Mouse (Mus musculus): ENCODE results near the gene Kcnq2. TPM values are rescaled to one million over a fixed set of nuclear protein-coding genes. Genes with fewer than 3 reads are reported as not detected.

Kcnq2 gene
- polyA plus RNA-seq, 1 experiment from 2014 or later: 1.8 TPM

GRCm38 (mm10) chr2:181156248-181157121, 21.4 kb upstream of the Kcnq2 start, which contains the start of gene Eef1a2:
Eef1a2 (minus strand) TSS chr2:181157014.
- H3K36me3 ChIP-seq (replicated peaks): no peaks in the 10 kb centered on the region
- WGBS: 2% methylated on average over 55 of the region's 55 CpGs
- H3K27ac ChIP-seq (replicated peaks): peak within 1 kb of the TSS; percentile 30; the same call in 1 of the 2 replicates
- H3K4me1 ChIP-seq: peaks cover 23% of the 10 kb centered on the region
- DNase-seq (ENCODE audit: low spot score): peak; percentile 41
- peaks cover 74% of the 10 kb centered on the region for H3K27me3 ChIP-seq (replicated peaks; ENCODE audit: low read depth, poor library complexity, severe bottlenecking)
- peak within 1 kb of the TSS; percentile 57 for H3K4me3 ChIP-seq
- H3K9me3 ChIP-seq: no peaks in the 10 kb centered on the region

- 70% methylated on average over 4 of the region's 4 CpGs for WGBS
These were observed 20.7 kb upstream of the Kcnq2 start for GRCm38 (mm10) chr2:181155801-181156200.

GRCm38 (mm10) chr2:181154831-181155415, 19.8 kb upstream of the Kcnq2 start:
- peaks cover 89% of the 10 kb centered on the region for H3K27me3 ChIP-seq (replicated peaks; ENCODE audit: low read depth, poor library complexity, severe bottlenecking)
- no peak overlapping the region for H3K27ac ChIP-seq (replicated peaks)
- no peak for DNase-seq (ENCODE audit: low spot score)
- no peak overlapping the region for H3K4me3 ChIP-seq
- no peaks in the 10 kb centered on the region for H3K36me3 ChIP-seq (replicated peaks)
- H3K4me1 ChIP-seq: peaks cover 20% of the 10 kb centered on the region
- no peaks in the 10 kb centered on the region for H3K9me3 ChIP-seq
- 81% methylated on average over 8 of the region's 8 CpGs for WGBS

More at GRCm38 (mm10) chr2:181155801-181156200, 20.7 kb upstream of the Kcnq2 start:
- H3K9me3 ChIP-seq: no peaks in the 10 kb centered on the region
- no peak for DNase-seq (ENCODE audit: low spot score)
- no peak overlapping the region for H3K27ac ChIP-seq (replicated peaks)
- peaks cover 80% of the 10 kb centered on the region for H3K27me3 ChIP-seq (replicated peaks; ENCODE audit: low read depth, poor library complexity, severe bottlenecking)
- peaks cover 23% of the 10 kb centered on the region for H3K4me1 ChIP-seq
- H3K36me3 ChIP-seq (replicated peaks): no peaks in the 10 kb centered on the region
- H3K4me3 ChIP-seq: no peak overlapping the region

GRCm38 (mm10) chr2:181154361-181154760, 19.3 kb upstream of the Kcnq2 start:
- Histone ChIP-seq H3K27ac (replicated peaks) (no peak overlapping the region), H3K4me1 (peaks cover 15% of the 10 kb centered on the region), H3K4me3 (no peak overlapping the region), H3K9me3 (no peaks in the 10 kb centered on the region), H3K27me3 (replicated peaks; ENCODE audit: low read depth, poor library complexity, severe bottlenecking) (peaks cover 92% of the 10 kb centered on the region), H3K36me3 (replicated peaks) (no peaks in the 10 kb centered on the region)
- no peak for DNase-seq (ENCODE audit: low spot score)
- WGBS: 83% methylated on average over 3 of the region's 3 CpGs

GRCm38 (mm10) chr2:181153837-181154236, 18.7 kb upstream of the Kcnq2 start:
- Histone ChIP-seq H3K4me3 (no peak overlapping the region), H3K9me3 (no peaks in the 10 kb centered on the region), H3K4me1 (peaks cover 13% of the 10 kb centered on the region), H3K27me3 (replicated peaks; ENCODE audit: low read depth, poor library complexity, severe bottlenecking) (peaks cover 92% of the 10 kb centered on the region), H3K36me3 (replicated peaks) (no peaks in the 10 kb centered on the region), H3K27ac (replicated peaks) (no peak overlapping the region)
- WGBS: 5% methylated on average over 1 of the region's 1 CpGs
- peak; percentile 28 for DNase-seq (ENCODE audit: low spot score)

- WGBS: 88% methylated on average over 1 of the region's 1 CpGs
These were observed 18.0 kb upstream of the Kcnq2 start for GRCm38 (mm10) chr2:181153131-181153530.

GRCm38 (mm10) chr2:181152701-181153100, 17.6 kb upstream of the Kcnq2 start:
- Histone ChIP-seq H3K36me3 (replicated peaks) (no peaks in the 10 kb centered on the region), H3K27ac (replicated peaks) (no peak overlapping the region), H3K4me3 (no peak overlapping the region), H3K27me3 (replicated peaks; ENCODE audit: low read depth, poor library complexity, severe bottlenecking) (peaks cover 92% of the 10 kb centered on the region), H3K9me3 (no peaks in the 10 kb centered on the region), H3K4me1 (peaks cover 22% of the 10 kb centered on the region)
- no peak for DNase-seq (ENCODE audit: low spot score)
- 93% methylated on average over 17 of the region's 17 CpGs for WGBS

More at GRCm38 (mm10) chr2:181153131-181153530, 18.0 kb upstream of the Kcnq2 start:
- H3K4me1 ChIP-seq: peaks cover 18% of the 10 kb centered on the region
- peaks cover 92% of the 10 kb centered on the region for H3K27me3 ChIP-seq (replicated peaks; ENCODE audit: low read depth, poor library complexity, severe bottlenecking)
- H3K4me3 ChIP-seq: no peak overlapping the region
- no peak for DNase-seq (ENCODE audit: low spot score)
- H3K27ac ChIP-seq (replicated peaks): no peak overlapping the region
- H3K36me3 ChIP-seq (replicated peaks): no peaks in the 10 kb centered on the region
- no peaks in the 10 kb centered on the region for H3K9me3 ChIP-seq

GRCm38 (mm10) chr2:181150281-181150680, 15.2 kb upstream of the Kcnq2 start:
- H3K27ac ChIP-seq (replicated peaks): no peak overlapping the region
- no peak for DNase-seq (ENCODE audit: low spot score)
- H3K4me1 ChIP-seq: peaks cover 14% of the 10 kb centered on the region
- H3K4me3 ChIP-seq: no peak overlapping the region
- H3K36me3 ChIP-seq (replicated peaks): no peaks in the 10 kb centered on the region
- no peaks in the 10 kb centered on the region for H3K9me3 ChIP-seq
- peaks cover 92% of the 10 kb centered on the region for H3K27me3 ChIP-seq (replicated peaks; ENCODE audit: low read depth, poor library complexity, severe bottlenecking)
- 76% methylated on average over 6 of the region's 6 CpGs for WGBS

- peaks cover 14% of the 10 kb centered on the region for H3K4me1 ChIP-seq
- no peak for DNase-seq (ENCODE audit: low spot score)
- no peaks in the 10 kb centered on the region for H3K36me3 ChIP-seq (replicated peaks)
- 14% methylated on average over 31 of the region's 31 CpGs for WGBS
- peaks cover 92% of the 10 kb centered on the region for H3K27me3 ChIP-seq (replicated peaks; ENCODE audit: low read depth, poor library complexity, severe bottlenecking)
- H3K9me3 ChIP-seq: no peaks in the 10 kb centered on the region
- peak overlapping the region; percentile 64 for H3K4me3 ChIP-seq
- H3K27ac ChIP-seq (replicated peaks): no peak overlapping the region
These were observed 13.3 kb upstream of the Kcnq2 start for GRCm38 (mm10) chr2:181148318-181148955.

- H3K9me3 ChIP-seq: no peaks in the 10 kb centered on the region
- peak; percentile 71 for DNase-seq (ENCODE audit: low spot score)
- no peak overlapping the region for H3K27ac ChIP-seq (replicated peaks)
- H3K4me3 ChIP-seq: peak overlapping the region; percentile 64
- peaks cover 14% of the 10 kb centered on the region for H3K4me1 ChIP-seq
- no peaks in the 10 kb centered on the region for H3K36me3 ChIP-seq (replicated peaks)
- H3K27me3 ChIP-seq (replicated peaks; ENCODE audit: low read depth, poor library complexity, severe bottlenecking): peaks cover 87% of the 10 kb centered on the region
- under 1% methylated on average over 61 of the region's 61 CpGs for WGBS
These were observed 12.6 kb upstream of the Kcnq2 start for GRCm38 (mm10) chr2:181147546-181148317.

GRCm38 (mm10) chr2:181146976-181147545, 12.0 kb upstream of the Kcnq2 start:
- H3K4me3 ChIP-seq: peak overlapping the region; percentile 64
- H3K27ac ChIP-seq (replicated peaks): no peak overlapping the region
- H3K4me1 ChIP-seq: peaks cover 14% of the 10 kb centered on the region
- DNase-seq (ENCODE audit: low spot score): no peak
- peaks cover 84% of the 10 kb centered on the region for H3K27me3 ChIP-seq (replicated peaks; ENCODE audit: low read depth, poor library complexity, severe bottlenecking)
- H3K9me3 ChIP-seq: no peaks in the 10 kb centered on the region
- WGBS: 51% methylated on average over 4 of the region's 4 CpGs
- no peaks in the 10 kb centered on the region for H3K36me3 ChIP-seq (replicated peaks)

GRCm38 (mm10) chr2:181144675-181145074, 9.6 kb upstream of the Kcnq2 start:
- DNase-seq (ENCODE audit: low spot score): no peak
- H3K36me3 ChIP-seq (replicated peaks): no peaks in the 10 kb centered on the region
- H3K4me1 ChIP-seq: peaks cover 14% of the 10 kb centered on the region
- WGBS: 89% methylated on average over 2 of the region's 2 CpGs
- H3K4me3 ChIP-seq: no peak overlapping the region
- no peaks in the 10 kb centered on the region for H3K9me3 ChIP-seq
- peaks cover 62% of the 10 kb centered on the region for H3K27me3 ChIP-seq (replicated peaks; ENCODE audit: low read depth, poor library complexity, severe bottlenecking)
- no peak overlapping the region for H3K27ac ChIP-seq (replicated peaks)
